Mouse (Mus musculus) layer of hippocampus, adult 11-12 months (tissue): ENCODE data around the gene 4930469K13Rik.
A peak's percentile ranks its signal among the peaks of the same experiment; 100 is the strongest.

ENCODE experiments used
- DNase-seq: peaks from one replicate; pipeline ENCODE4 v3.0.0; 2022; ENCODE audit warnings: low spot score

Gene 4930469K13Rik

DNA sequence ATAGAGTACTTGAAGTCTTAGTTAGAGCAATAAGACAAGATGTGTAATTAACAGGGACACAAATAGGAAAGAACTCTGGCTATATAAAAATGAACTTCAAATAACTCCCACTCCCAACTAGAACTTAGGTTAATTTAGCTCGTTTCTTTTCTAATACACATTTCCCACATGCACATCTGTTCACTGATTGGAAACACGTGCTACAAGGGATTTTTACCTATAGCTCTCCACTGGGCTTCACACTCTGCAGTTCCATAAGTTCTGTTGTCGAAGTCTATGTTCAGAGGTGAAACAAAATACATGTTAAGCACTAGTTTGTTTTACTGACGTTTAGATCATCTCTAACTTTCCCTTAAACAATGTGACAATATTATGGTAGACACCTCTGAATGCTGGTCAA is 118.2 kb downstream of the 4930469K13Rik start:
- DNase-seq = no peak

DNA sequence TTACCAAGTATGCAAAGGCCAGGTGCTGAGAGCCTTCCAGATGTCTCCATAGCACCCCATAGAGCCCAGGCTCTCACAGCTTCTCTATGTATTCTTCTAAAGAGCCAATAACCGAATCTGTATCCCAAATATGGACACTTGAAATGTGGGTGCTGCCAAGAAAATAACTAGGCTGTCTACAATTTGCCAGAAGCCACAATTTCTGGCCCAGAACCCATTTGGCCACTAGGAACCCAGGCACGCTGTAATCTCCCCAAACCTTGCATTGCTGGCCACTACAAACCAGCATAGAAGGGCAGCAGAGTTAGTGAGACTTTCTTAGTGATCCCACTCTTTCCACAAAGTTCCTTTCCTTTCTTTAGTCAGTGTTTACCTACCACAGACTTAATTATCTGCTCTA is 123.2 kb downstream of the 4930469K13Rik start:
- DNase-seq = no peak

DNA sequence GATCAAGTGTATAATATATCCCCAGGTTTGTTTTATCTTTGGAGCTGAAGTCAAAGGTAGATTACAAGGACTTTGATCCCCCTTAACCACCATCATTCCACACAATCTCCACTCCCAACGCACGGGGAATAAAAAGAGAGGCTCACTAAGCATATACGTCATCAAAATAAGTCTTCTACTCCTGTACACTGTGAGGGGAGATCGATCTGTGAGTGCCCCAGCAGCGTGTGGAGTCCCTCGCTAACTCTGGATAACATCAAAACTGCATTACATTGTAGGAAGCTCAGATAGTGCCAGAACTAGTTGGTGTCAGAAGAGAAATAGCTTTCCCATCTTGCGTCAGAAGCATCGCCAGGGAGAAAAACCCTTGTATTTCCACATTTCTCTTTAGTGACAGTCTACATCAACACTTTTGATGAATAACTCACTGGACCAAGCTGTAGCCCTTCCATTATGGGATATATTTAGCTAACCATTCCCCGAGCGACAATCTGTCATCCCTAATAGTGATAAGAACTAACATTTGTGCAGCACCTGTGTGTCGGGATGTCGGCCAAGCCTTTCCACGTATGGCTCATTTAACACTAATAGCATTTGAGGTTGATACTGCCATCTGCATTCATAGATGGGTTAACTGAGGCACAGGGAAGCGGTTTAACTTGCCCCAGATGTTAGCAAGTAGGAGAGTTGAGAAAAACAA is 123.9 kb downstream of the 4930469K13Rik start:
- no peak for DNase-seq

DNA sequence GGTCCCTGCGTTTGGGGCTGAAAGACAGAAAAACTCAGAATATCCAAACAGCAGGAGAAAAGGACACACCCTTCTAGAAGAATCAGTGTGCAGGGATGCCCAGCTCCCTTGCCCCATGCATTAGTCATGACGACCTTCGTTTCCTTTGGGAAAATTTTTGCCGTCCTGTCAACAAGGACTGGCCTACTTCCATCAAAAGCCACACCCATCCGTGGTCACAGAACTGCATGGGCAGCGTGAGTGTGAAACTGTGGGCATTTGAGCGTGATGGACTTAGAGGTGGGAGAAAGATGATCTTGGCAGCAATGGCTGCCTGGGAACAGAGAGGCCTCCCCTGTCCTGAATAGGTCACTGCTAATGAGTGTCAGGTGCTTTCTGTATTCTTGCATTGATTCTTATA is 126.2 kb downstream of the 4930469K13Rik start:
- no peak for DNase-seq

DNA sequence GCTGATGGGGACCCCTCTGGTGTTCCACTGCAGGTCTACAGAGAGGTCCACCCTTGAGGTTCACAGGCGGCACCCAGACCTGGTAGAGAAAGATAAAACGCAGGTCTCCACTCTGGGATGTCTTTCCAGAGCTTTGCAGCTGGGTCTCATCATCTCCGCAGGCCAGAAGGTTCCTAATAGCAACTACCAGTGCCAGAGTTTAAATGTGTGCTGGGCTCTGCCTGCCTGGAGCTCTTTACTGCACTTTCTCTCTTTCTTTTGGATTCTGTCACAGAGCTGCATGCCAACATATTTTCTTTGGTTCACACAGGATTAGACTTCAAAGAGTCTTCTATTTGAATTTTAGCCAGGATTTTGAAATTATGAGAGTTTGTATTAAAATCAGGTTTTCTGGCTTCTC is 129.2 kb downstream of the 4930469K13Rik start:
- no peak for DNase-seq

DNA sequence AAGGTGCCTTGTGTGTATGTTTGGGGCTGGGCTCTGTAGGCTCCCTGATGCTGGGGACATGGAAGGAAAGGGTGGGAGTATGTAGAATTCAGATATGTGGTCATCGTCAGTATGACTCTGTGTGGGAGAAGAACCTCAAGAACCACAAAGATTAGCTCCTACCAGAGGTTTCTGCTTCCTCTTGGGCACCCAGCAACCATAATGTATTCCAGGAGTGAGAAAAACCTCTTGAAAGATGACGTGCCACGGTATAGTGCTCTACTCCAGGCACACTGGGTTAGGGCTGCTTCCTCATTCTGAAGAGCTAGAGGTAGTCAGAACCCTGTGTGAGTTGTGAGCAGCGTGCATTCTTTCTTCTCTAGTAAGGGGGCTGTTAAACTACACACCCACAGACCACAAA is 130.6 kb downstream of the 4930469K13Rik start:
- no peak for DNase-seq

DNA sequence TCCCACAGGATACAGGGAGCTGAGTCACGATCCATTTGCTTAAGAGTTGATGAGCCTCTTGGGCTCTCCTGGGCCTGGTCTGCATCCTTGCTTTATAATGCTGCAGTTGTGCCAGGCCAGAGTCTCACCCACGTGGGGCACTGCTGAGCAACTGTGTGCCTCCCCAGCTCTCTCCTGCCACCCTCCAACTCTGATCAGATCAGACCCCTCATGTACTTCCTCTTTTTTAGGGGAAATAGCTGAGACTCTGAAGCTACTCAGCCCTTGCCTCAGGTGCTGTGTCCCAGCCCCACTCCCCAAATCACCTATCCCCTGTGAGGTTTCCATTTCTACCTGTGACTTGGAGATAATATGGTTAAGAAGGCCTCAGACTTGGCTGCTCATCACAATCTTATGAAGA is 133.0 kb downstream of the 4930469K13Rik start:
- DNase-seq = no peak

DNA sequence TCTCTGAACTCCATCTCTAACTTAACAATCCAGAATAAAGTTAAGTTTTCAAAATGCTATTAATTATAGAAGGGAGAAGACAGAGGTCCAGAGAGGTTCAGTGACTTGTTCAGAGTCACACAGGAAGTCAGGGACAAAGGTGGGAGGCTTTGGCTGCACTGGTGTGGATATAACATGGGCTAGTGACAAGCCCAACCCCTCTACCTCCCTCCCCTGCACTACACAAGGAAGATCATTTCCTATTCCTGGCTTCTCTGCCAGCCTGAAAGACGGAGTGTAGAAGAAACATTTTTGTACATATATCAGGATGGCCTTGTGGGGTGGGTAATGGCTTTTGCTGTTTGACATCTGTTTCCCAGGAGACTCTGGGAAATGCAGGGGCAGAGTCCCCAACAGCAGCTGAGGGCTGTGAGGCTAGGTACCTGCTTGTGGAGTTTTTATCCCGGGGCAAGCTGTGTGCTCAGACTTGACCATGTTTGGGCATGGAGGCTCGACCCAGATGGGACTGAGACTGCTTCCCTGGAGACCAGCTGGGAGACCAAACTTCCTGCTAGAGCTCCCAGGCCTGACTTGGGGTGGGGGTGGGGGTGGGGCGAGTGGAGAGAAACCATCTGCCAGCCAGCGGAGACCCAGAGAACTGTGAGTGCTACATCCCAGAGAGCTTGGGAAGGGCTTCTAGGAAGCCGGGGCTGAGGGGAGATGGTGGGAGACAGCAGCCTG is 135.5 kb downstream of the 4930469K13Rik start, which contains the start of gene Kcnmb1:
Gene Kcnmb1 (plus strand): TSS at position 326 of the 720 bp plus-strand sequence.
- DNase-seq = no peak

DNA sequence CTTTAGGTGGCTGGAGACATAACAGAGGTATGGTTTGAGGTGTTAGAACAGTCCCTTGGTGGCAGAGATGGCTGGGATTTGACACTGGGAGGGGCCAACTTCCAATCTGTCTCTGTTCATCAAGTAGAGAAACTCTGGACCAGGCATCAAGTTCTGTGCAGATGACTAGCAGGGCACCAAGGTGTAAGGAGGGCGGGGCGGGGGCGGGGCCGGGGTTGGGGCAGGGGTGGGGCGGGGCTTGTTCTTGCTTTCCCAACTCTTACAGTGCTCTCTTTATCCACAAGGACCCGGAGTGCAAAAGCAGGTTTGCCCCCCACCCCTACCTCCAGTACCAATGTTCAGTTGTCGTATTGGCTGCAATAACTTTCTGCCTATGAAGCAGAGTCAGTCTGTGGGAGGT is 136.2 kb downstream of the 4930469K13Rik start:
- no peak for DNase-seq

DNA sequence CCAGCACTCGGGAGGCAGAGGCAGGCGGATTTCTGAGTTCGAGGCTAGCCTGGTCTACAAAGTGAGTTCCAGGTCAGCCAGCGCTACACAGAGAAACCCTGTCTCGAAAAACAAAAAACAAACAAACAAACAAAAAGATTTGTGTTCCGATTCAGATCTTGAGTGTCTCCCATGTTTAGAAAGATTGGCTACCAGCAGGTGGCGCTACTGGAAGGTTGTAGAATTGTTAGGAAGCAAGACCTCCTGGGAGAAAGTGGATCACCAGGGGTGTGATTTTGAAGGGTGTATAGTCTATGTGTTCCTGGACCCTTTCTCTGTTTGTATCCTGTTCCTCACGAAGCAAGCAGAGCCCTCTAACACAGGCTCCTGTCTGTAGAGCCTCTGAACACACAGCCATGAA is 139.6 kb downstream of the 4930469K13Rik start:
- DNase-seq = peak; percentile 38

DNA sequence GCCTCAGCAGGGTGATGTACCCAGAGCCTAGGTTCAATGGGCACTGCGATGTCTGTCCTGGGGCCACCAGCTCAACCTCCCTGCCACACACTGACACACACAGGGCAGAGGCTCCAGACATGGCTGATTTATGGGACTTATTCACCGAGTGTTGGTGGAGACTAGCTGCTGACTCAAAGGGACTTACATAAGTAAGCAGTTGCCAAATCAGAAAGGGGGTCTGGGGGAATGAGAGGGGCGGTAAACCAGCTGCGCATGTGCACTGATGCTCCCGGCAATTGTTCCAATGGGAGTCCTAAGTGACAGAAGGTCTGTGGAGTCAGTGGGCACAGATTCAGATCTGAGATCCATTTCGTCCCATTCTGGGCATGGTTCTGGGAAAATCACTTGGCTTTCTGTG is 140.8 kb downstream of the 4930469K13Rik start:
- peak; percentile 15 for DNase-seq

DNA sequence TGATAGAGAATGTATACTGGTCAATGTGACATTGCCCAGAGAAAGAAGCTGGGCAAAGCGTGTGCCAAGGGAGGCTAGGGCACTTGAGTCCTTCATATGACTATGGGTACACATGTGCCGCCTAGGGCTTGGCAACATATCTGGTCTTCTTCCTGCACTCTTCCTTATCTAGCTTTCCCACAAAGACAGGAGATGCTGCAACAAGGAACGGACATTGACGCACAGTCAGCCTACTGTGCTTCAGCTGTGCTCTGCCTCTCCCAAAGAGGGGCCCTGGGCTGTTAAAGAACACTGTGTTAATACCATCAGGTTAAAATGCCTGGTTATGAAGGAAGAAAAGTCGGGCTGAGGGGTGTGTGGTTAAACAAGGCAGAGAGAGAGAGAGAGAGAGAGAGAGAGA is 141.7 kb downstream of the 4930469K13Rik start:
- DNase-seq = no peak

DNA sequence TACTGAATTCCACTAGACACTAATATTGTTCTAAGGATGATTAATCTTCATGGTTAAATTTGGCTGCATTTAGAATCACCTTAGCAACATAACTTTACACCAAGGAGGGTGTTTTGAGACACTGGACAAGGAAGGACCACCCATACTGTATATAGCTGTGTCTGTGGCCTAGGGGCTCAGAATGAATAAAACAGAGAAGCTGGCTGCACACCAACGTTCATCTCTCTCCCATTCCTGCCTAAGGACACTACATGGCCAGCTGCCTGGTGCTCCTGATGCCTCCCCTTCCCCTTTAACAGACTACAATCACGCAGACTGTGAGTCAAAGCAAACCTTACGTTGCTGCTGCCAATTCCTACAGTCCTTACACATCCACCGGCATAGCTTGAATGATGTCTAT is 142.4 kb downstream of the 4930469K13Rik start:
- no peak for DNase-seq

DNA sequence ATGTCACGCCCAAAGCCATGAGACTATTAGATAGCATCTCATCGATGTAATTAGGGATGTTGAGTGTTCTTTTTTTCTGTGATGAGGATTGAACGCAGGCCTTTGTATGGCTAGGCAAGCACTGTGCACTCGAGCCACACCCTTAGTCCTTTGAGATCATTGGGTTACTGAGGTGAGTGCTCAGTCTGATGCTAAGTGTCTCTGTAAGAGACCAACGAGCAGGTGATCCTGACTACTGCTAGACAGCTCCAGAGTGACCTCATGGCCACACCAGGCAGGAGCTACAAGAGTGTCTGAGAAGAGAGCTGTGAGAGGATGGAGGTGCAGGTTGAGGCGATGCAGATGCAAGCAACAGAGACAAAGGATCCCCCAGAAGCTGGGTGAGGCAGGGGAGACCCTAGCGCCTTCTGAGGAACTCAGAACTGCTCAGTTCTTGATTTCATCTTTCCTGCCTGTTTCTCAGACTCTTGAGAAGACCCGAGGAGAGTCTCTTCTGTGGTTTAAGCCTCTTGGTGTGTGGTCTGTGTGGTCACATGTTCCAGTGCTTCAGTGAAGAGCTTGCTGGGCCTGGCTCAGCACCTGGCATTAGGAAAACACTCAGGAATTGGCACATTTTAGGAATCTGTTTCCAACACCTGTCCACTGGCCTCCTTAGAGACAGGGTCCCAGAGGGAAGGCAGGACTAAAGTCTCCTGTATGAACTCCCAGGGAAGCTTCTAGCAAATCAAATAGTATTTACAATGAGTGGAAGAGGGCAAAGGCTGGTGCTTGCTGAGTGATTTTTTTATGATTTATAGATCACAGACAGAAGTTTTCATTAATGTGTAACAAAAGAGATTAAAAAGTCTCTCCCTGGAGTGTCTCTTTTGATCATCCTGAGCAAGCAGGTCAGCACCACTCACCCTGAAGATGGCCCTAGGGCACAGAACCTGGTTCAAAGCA is 146.4 kb downstream of the 4930469K13Rik start:
- no peak for DNase-seq

DNA sequence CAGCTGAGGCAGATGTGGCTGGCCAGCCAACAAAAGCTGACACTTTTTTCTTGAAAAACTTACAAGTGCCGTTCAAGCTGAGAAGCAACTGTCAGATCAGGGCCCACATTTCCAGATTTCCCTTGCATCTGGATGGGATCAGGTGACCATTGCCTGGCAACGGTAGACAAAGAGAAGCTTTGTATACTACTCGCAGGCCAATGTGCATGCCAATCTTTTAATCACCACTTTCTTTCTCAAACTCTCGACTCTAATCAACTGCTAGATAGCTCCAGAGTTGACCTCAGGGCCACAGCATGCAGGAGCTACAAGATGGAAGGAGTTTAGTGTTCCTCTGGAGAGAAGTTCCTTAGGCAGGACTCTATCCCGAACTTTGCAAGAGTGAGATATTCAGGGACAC is 147.2 kb downstream of the 4930469K13Rik start:
- no peak for DNase-seq

DNA sequence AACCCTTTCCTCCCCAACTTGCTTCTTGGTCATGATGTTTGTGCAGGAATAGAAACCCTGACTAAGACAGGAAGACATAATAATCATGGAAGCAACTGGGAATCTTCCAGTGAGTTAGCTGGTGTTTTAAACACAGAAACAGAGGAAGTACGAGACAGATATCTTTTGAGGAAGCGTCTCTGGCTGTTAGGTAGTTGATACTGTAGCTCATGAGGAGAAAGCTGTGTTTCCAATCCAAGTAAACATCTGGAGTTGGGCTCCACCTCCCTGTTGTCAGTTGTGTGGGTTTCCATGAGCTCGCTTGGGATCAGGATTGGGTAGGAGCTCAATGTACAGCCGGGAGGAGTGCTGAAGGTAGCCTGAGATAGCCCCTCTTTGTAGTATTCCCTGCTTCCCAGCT is 151.9 kb downstream of the 4930469K13Rik start:
- DNase-seq = no peak

DNA sequence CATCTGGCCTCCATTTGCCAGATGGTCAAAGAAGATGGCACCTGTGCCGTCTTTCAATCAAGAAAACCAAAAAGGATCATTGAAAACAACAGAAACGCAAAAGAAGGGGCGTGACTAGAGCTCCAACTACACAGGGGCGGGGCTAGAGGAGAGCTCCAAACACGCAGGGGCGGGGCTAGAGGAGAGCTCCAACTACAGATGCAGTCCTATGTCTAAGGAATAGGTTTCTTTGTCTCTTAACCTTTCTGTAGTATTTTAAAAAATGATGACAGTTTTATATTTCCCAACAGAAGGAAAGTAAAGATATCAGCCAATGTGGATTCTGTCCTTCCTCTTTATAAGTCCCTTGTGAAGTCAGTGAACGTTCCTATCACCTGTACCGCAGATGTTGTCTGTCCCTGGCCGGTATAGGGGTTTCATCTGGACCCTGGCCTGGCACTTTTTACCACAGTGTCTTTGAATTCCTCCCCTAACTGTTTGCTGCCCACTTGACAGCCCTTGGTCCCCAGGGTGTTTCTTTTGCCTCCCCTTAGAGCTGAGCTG is 153.5 kb downstream of the 4930469K13Rik start:
- no peak for DNase-seq

DNA sequence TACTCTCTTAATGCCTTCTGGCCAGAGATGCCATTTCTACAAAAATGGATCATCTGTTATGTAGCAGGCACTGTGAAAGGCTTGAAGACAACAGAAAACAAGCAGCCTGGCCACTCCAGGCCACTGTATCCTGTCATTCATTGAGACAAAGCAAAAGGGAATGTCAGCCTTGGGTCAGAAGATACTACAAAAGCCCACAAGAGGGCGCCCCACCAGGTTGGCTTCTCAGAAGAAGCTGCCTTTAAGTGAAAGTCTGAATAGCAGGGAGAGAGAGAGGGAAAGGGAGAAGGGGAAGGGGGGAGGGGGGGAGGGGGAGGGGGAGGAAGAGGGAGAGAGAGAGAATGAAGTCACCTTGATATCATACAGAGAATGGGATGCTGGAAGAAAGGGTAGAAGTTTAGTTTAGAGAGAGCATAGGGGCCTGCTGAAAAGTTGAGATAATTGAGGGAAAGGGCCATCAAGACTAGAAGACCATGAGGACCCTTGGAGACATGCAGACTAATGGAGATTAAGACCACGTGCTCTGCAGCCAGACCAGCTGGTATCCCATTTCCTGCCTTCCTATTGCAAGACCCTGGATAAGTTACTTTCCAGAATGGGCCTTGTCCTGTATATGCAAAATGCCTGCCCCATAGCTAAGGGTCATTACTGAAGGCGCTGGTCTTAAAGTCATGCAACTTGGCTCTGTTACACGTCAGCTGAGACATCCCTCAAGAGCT is 154.1 kb downstream of the 4930469K13Rik start:
- DNase-seq = no peak

DNA sequence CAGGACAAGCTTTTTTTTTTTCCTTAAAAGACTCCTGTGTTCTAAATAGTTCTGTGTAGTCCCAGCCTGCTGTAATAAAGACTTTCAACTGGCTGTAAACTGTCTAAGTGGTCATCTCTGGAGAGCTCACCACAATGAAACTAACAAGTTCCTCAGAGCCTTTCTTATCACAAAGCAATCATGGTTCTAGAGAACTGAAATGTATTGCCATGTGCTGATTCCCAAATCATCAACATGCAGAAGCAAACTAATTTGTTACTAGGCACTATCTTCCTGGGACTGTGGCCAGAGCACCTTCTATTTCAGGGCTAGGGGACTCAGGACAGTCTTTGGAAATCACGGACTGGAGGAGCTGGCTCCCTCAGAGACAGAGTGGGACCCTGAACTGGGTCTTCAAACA is 154.8 kb downstream of the 4930469K13Rik start:
- DNase-seq = no peak

DNA sequence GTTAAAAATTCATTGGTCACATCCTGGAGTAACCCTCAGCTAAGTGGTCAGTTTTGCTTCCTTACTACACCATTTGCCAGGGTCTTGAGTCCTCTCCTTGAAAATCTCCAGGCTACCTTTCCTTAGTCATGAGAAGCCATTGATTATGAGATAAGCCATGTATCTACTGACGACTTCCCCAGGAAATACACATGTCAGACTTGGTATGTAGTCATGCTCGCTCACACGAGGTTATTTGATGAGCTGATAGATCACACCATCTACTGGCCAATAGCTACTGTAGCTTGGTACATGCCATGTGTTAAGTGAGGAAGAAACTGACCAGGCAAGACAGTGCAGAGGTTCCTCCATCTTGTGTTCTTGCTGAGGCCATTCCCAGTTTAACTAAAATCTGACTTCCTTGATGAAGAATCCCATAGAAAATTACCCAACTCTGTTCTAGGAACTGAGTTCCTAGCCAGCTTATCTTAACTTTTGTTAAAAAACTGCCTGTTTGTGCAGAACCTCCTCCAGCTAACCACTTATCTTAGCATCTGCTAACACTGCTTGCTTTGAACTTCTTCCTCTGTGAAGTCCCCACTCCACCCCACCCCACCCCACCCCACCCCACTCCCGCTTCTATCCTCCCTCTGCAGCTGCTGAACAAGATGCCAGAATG is 158.8 kb downstream of the 4930469K13Rik start:
- DNase-seq = no peak
